Mouse (Mus musculus) olfactory bulb, adult 2 months (tissue): ENCODE measurements around the gene Cxcl10.

ENCODE experiments used
- CTCF ChIP-seq: fragments of 200-500 bp; IDR thresholded peaks from 2 replicates; pipeline ENCODE4 v1.5.1; 2012; ENCODE audit warnings: low read depth, mild to moderate bottlenecking, low read length, moderate library complexity; ENCODE audit not compliant: insufficient read depth
- POLR2A ChIP-seq: fragments of 200-500 bp; IDR thresholded peaks from 2 replicates; pipeline ENCODE4 v1.6.1; 2012; ENCODE audit warnings: mild to moderate bottlenecking, low read depth, low read length, moderate library complexity; ENCODE audit not compliant: insufficient read depth

DNA sequence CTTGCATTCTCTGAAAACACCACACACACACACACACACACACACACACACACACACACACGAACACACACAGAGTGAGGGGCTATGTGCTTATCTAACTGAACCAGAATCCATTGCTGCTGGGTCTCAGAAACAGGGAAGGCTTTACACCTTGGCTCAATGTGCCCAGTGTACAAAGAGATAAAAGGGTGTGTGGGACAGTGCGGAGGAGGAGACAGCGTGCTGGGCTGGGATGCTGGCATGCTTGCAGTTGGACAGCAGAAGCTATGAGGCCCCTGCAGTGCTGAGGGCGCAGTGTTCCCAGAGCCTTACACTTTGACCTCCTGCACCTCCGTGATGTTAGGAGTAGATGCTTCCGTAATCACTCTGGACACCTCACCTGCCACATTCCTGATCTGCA, 47.8 kb upstream of the Cxcl10 start:
- no peak for TF ChIP-seq POLR2A
- no peak for TF ChIP-seq CTCF
